Mouse (Mus musculus) ES-E14 (cell line): ENCODE data around the gene Gm20806. TPM values are rescaled to one million over a fixed set of nuclear protein-coding genes. Genes with fewer than 3 reads are reported as not detected.
"Not testable (repeated sequence)": the region's sequence is repeated elsewhere in the genome, so short reads cannot be mapped to it uniquely, and the experiment has no call there.

Source experiments
- DNase-seq: peaks from one replicate; pipeline ENCODE4 v3.0.0-alpha.2; 2013; ENCODE audit warnings: low read depth, low spot score
- H3K27ac ChIP-seq: 2 replicates; pipeline ENCODE4 v1.5.1; 2012; ENCODE audit warnings: low read depth, mild to moderate bottlenecking, low read length, moderate library complexity, mixed read lengths; ENCODE audit not compliant: poor library complexity, insufficient read depth, severe bottlenecking
- H3K36me3 ChIP-seq: 2 replicates; pipeline ENCODE4 v1.6.1; 2012; ENCODE audit warnings: mild to moderate bottlenecking, low read length, moderate library complexity, mixed read lengths; ENCODE audit not compliant: control insufficient read depth, poor library complexity, insufficient read depth, severe bottlenecking
- H3K4me1 ChIP-seq, 2 experiments: fragments of 150-350 bp in 1 of 2; sonication (generic) in 1 of 2; 2 replicates each; pipeline ENCODE4 v1.6.1; 2012; ENCODE audit warnings: low read length in 2 of 2, mild to moderate bottlenecking in 1 of 2, mixed read lengths in 1 of 2; ENCODE audit not compliant: control insufficient read depth in 2 of 2, insufficient read depth in 2 of 2, poor library complexity in 1 of 2
- H3K4me3 ChIP-seq, 2 experiments: fragments of 150-350 bp in 1 of 2; sonication (generic) in 1 of 2; 2 replicates each; pipeline ENCODE4 v1.5.1; 2012; ENCODE audit warnings: low read length in 2 of 2, low read depth in 1 of 2, mild to moderate bottlenecking in 1 of 2, mixed read lengths in 1 of 2; ENCODE audit not compliant: insufficient read depth in 1 of 2, poor library complexity in 1 of 2, severe bottlenecking in 1 of 2
- H3K9ac ChIP-seq: 2 replicates; pipeline ENCODE4 v1.6.1; 2012; ENCODE audit warnings: low read depth, mild to moderate bottlenecking, low read length, mixed read lengths; ENCODE audit not compliant: poor library complexity, insufficient read depth, severe bottlenecking
- H3K9me3 ChIP-seq: fragments of 150-350 bp; sonication (generic); 2 replicates; pipeline ENCODE4 v1.6.1; 2012; ENCODE audit warnings: low read depth, mild to moderate bottlenecking, low read length; ENCODE audit not compliant: control insufficient read depth, insufficient read depth
- in situ Hi-C, 2 experiments: fragments of 600-800 bp; cut with MboI; formaldehyde crosslinking; loops; one replicate each; pipeline ENCODE4 v1.15.1; 2025; ENCODE audit warnings: low sequenced_read_pairs in 2 of 2, inconsistent platforms in 1 of 2; ENCODE audit not compliant: unreplicated experiment in 2 of 2
- total RNA-seq: library from RNA; depleted of rRNA; stranded (reverse); fragments of 300-350 nt; gene quantifications from 2 replicates; pipeline ENCODE4 v1.2.3, GENCODE M21; 2012; rRNA removed

The Gm20806 gene
- not detected in 2 replicates for total RNA-seq

DNA sequence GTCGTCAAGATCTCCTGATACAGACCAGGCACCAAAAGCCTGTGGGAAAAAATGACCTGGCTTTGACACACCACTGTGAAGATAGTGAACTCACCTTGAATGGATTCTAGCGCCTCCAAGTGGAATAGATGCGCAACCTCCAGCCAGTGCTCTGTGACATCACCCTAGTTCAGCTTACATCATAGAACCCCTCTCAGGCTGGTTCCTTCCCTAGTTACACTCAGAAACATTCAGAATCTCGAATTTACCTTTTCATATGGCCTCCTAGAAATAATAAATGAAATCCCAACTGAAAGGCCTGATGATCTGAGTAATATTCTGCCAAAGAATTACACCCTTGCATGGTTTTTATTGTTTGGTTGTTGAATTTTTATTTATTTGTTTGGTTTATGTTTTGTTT lies at the start of gene Gm20806:
TSS of gene Gm20806 (minus strand) at position 101 of the 400 bp plus-strand sequence.
- DNase-seq, in situ Hi-C loops: not testable (repeated sequence)

More for the DNA sequence above, at the start of gene Gm20806:
- H3K27ac ChIP-seq, H3K9me3 ChIP-seq, H3K4me1 ChIP-seq, H3K36me3 ChIP-seq, H3K4me3 ChIP-seq, H3K9ac ChIP-seq: not testable (repeated sequence)
